Mouse (Mus musculus) G1E (cell line): Measurements from ENCODE around the gene Kcnma1. TPM values are rescaled to one million over a fixed set of nuclear protein-coding genes. Genes with fewer than 3 reads are reported as not detected.
A peak's percentile ranks its signal among the peaks of the same experiment; 100 is the strongest.

Experiments used
- ATAC-seq: 2 replicates; pipeline ENCODE4 v1.8.0; 2016; ENCODE audit warnings: mild to moderate bottlenecking; ENCODE audit not compliant: insufficient number of reproducible peaks, poor library complexity, low FRiP score, severe bottlenecking; ENCODE audit errors: extremely low read depth
- DNase-seq: peaks from one replicate; pipeline ENCODE4 v3.0.0; 2012; ENCODE audit warnings: low spot score
- H3K27me3 ChIP-seq: 2 replicates; pipeline ENCODE4 v1.6.1; 2012; ENCODE audit warnings: mild to moderate bottlenecking, low read length, inconsistent platforms; ENCODE audit not compliant: insufficient read depth
- H3K36me3 ChIP-seq: replicated peaks from 2 replicates; pipeline ENCODE3; 2012; ENCODE audit warnings: mild to moderate bottlenecking, inconsistent platforms
- H3K4me1 ChIP-seq: 2 replicates; pipeline ENCODE4 v1.6.1; 2012; ENCODE audit warnings: low read depth, low read length, inconsistent platforms, mixed read lengths; ENCODE audit not compliant: insufficient read depth
- H3K4me3 ChIP-seq: 2 replicates; pipeline ENCODE4 v1.5.1; 2012; ENCODE audit warnings: low read depth, mild to moderate bottlenecking, inconsistent platforms, low read length, moderate library complexity, mixed read lengths
- H3K9me3 ChIP-seq: replicated peaks from 2 replicates; pipeline ENCODE4 v1.6.1; 2012; ENCODE audit warnings: inconsistent platforms
- CTCF ChIP-seq: IDR thresholded peaks from 2 replicates; pipeline ENCODE4 v1.5.1; 2012; ENCODE audit warnings: low read depth, low read length, inconsistent platforms, mixed read lengths
- GATA1 ChIP-seq: IDR thresholded peaks from 2 replicates; pipeline ENCODE4 v1.6.1; 2012; ENCODE audit warnings: borderline replicate concordance, low read length, inconsistent platforms, mixed read lengths
- GATA2 ChIP-seq: IDR thresholded peaks from 2 replicates; pipeline ENCODE4 v1.6.1; 2012; ENCODE audit warnings: low read depth, low read length, inconsistent platforms, borderline replicate concordance
- POLR2AphosphoS5 ChIP-seq: IDR thresholded peaks from 2 replicates; pipeline ENCODE4 v1.6.1; 2012; ENCODE audit warnings: low read depth, low read length, inconsistent platforms; ENCODE audit not compliant: insufficient replicate concordance
- TAL1 ChIP-seq: conservative IDR thresholded peaks from 2 replicates; pipeline ENCODE4 v1.6.1; 2012; ENCODE audit warnings: low read depth, low read length, inconsistent platforms, mixed read lengths
- polyA plus RNA-seq: library from polyadenylated mRNA; stranded (reverse); fragments of >175 nt; gene quantifications from 2 replicates; pipeline ENCODE4 v1.2.3, GENCODE M21; 2012
- total RNA-seq, 2 experiments: library from RNA; stranded (forward) in 1 of 2; stranded (reverse) in 1 of 2; fragments of 200-1000 nt in 1 of 2; fragments of >200 nt in 1 of 2; fragmentation: Nextera tagmentation in 1 of 2; gene quantifications; 2 replicates each; pipeline ENCODE4 v1.2.3; 2014 to 2017

Gene Kcnma1
- total and polyA plus RNA-seq, 3 experiments = 0.27 TPM; not detected in 2

DNA sequence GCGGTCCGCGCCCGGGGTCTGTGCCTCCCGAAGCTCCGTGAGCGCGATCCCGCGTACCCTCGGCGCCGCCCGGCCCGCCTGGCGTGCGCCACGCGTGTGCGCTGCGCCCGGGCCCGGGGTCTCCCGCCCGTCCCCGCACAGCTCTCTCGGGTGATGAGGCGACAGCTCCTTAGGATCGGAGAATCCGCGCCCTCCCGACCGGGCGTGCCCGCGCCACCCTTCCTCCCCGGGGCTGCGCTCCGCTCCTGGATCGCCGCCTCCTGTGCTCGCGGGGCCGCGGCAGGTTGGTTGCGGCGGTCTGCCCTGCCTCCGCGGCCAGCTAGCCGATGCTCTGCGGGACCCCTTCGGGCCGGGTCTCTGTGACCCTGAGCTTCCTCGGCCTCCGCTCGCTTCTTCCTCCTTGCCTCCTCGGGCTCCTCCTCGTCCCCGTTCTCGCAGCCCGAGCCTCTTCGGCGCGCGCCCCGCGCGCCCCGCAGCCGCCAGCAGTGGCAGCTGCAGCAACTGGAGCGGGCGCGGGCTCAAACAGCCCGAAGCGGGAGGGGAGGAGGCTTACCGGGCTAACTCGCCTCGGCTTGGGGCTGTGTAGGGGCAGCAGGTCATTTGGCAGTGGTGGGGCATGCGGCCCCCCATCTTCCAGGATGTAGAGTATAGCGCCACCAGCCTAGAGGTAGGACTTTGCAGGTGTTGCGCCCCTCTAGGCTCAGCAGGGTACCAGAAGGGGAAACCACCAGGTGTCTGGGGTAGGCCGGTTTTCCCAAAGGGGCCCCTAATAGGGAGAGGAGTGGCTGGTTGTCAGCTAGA is 9.6 kb downstream of the Kcnma1 start:
- H3K4me3 ChIP-seq = no peak overlapping the region; the same call in 1 of the 2 replicates
- ATAC-seq (no peak), DNase-seq (no peak)
- no peaks in the 10 kb centered on the region for H3K27me3 ChIP-seq
- no peak for TF ChIP-seq CTCF
- no peak for TF ChIP-seq POLR2AphosphoS5
- TF ChIP-seq GATA2 = no peak
- TF ChIP-seq TAL1 = no peak
- no peak for TF ChIP-seq GATA1
- no peaks in the 10 kb centered on the region for H3K4me1 ChIP-seq
- peaks cover 18% of the 10 kb centered on the region for H3K9me3 ChIP-seq
- no peaks in the 10 kb centered on the region for H3K36me3 ChIP-seq

DNA sequence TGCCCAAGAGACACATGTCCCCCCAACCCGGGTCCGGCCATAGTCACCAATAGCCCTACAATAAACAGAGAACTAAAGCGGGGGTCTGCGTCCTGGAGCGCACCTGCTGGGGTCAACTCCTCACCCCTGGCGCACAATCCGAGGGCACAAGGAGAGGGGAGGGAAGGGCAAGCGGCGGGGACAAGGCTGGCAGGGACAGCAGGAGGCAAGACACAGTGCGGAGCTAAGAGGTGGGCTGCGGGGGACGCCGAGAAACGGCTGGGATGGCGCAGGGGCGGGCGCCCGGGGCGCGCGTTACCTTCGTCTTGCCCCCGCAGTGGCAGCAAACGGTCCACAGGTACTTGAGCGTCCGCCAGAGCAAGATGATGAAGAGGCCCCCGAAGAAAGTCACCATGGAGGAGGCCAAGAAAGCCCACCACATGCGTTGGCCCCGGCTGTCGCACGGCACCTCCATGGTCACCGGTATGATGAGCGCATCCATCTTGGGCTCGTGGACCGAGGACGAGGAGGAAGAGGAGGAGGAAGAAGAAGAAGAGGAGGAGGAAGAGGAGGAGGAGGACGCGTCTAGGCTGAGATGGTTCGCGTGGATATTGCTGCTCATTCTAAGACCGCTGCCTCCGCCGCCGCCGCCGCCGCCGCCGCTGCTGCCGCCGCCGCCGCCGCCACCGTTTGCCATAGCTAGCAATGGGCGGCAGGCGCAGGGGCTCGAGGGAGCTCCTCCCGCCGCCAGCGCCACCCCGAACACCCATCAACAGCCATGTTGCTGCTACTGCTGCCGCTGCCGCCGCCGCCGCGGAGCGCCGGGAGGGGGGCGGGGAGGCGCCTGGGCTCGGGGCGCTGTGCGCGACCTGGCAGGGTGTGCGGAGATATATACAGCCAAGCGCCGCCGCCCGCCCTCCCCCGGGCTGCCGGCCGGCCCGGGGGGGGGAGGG is 10.6 kb downstream of the Kcnma1 start:
- no peak for ATAC-seq
- TF ChIP-seq CTCF (no peak), GATA2 (no peak), GATA1 (no peak), POLR2AphosphoS5 (no peak), TAL1 (no peak)
- no peaks in the 10 kb centered on the region for H3K4me1 ChIP-seq
- H3K27me3 ChIP-seq = no peaks in the 10 kb centered on the region
- DNase-seq = no peak
- H3K4me3 ChIP-seq = peak overlapping the region; percentile 7; the same call in 1 of the 2 replicates
- peaks cover 18% of the 10 kb centered on the region for H3K9me3 ChIP-seq
- H3K36me3 ChIP-seq = no peaks in the 10 kb centered on the region

DNA sequence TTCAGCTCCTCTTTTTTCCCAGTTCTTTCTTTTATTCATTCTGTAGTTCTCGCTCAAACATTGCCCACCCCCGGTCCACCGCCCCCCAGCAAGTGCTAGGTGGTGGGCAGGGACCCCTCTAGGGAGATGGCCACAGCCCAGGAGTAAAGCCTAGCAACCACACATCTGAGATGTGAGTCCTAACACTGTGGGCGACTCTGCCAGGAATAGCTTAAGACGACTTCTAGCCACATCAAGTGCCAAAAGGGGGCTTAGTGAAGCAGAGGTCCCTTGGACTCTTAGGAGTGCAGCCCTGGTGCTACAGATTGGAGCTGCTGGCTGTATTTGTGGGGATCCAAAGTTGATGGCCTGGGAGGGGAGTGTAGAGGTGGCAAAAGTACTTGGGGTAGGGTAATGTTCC is 11.6 kb downstream of the Kcnma1 start:
- TF ChIP-seq GATA2 = no peak
- no peak for TF ChIP-seq GATA1
- TF ChIP-seq CTCF = no peak
- no peak for TF ChIP-seq TAL1
- no peak for TF ChIP-seq POLR2AphosphoS5
- Histone ChIP-seq H3K4me1 (no peaks in the 10 kb centered on the region), H3K4me3 (no peak overlapping the region), H3K27me3 (no peaks in the 10 kb centered on the region), H3K36me3 (no peaks in the 10 kb centered on the region), H3K9me3 (peaks cover 18% of the 10 kb centered on the region)
- no peak for DNase-seq
- ATAC-seq = no peak

DNA sequence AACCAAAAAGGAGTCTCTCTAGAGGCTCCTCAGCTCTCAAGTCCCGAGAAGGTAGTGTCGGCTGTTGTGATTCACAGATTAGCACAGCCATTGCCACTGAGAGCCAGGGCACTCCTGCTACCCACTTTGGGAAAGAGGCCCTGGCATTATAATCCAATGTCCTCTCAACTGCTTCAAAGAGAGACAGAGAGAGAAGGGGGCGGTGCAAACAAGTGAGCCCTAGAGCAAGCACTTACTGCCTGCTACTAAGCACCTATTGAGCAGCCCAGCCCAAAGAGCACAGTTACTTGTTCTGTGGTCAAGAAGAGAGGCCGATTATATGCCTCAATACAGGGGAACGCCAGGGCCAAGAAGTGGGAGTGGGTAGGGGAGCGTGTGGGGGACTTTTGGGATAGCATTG is 16.4 kb downstream of the Kcnma1 start:
- DNase-seq (no peak), ATAC-seq (no peak)
- no peaks in the 10 kb centered on the region for H3K4me1 ChIP-seq
- no peaks in the 10 kb centered on the region for H3K27me3 ChIP-seq
- no peak overlapping the region for H3K4me3 ChIP-seq
- no peaks in the 10 kb centered on the region for H3K36me3 ChIP-seq
- TF ChIP-seq CTCF (no peak), TAL1 (no peak), GATA1 (no peak), POLR2AphosphoS5 (no peak)
- H3K9me3 ChIP-seq = no peaks in the 10 kb centered on the region

DNA sequence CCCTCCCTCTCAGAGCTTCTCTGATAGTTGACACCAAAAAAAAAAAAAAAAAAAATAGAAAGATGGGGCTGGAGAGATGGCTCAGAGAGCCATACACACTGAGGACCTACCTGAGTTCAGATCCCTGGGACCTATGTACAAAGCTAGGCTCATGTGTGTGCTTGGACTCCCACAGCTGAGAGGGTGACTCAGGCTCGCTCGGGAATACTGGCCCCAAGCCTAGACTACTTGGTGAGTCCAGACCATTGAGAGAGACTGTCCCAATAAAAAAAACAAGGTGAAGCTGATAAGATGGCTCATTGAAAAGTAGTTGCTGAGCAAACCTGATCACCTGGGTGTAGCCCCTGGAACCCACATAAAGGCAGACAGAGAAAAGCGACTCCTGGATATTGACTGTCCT is 18.5 kb downstream of the Kcnma1 start:
- no peak for TF ChIP-seq TAL1
- no peak for TF ChIP-seq CTCF
- no peak for TF ChIP-seq GATA1
- TF ChIP-seq POLR2AphosphoS5 = no peak
- TF ChIP-seq GATA2 = no peak
- Histone ChIP-seq H3K36me3 (no peaks in the 10 kb centered on the region), H3K9me3 (no peaks in the 10 kb centered on the region), H3K27me3 (no peaks in the 10 kb centered on the region), H3K4me1 (no peaks in the 10 kb centered on the region), H3K4me3 (no peak overlapping the region)
- no peak for DNase-seq
- no peak for ATAC-seq

DNA sequence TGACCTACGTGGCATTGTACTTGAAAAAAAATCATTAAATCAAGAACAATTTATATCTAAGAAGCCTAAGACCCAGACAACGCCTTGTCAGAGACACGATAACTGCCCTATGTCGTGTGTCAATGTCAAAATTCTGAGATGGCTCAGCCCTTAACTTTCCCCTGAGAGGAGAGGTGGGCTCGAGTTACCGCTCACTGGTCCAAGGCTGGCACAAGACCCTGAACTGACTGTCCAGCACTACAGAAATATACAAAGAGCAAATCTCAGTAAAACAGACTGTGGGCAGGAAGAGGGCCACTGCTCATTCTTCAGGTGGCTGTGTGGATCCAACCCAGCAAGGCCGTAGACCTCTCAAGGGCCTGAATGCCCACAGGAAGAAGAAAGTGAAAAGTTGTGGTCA is 23.4 kb downstream of the Kcnma1 start:
- no peak overlapping the region for H3K4me3 ChIP-seq
- TF ChIP-seq CTCF (no peak), GATA1 (no peak), GATA2 (no peak), POLR2AphosphoS5 (no peak), TAL1 (no peak)
- no peak for ATAC-seq
- no peaks in the 10 kb centered on the region for H3K4me1 ChIP-seq
- H3K9me3 ChIP-seq = no peaks in the 10 kb centered on the region
- DNase-seq = no peak
- H3K27me3 ChIP-seq = no peaks in the 10 kb centered on the region
- H3K36me3 ChIP-seq = no peaks in the 10 kb centered on the region
